Mouse (Mus musculus) thymus, adult 2 months (tissue): ENCODE data around the gene D2hgdh.

ENCODE experiments used
- CTCF ChIP-seq: fragments of 200-500 bp; IDR thresholded peaks from 2 replicates; pipeline ENCODE4 v1.5.1; 2012; ENCODE audit warnings: mild to moderate bottlenecking, control low read depth, low read length, moderate library complexity, borderline replicate concordance; ENCODE audit not compliant: control insufficient read depth, poor library complexity, insufficient read depth; ENCODE audit errors: extremely low read depth
- POLR2A ChIP-seq: fragments of 200-500 bp; IDR thresholded peaks from 2 replicates; pipeline ENCODE4 v1.6.1; 2012; ENCODE audit warnings: mild to moderate bottlenecking, low read length, control low read depth, moderate library complexity; ENCODE audit not compliant: control insufficient read depth, poor library complexity, insufficient read depth; ENCODE audit errors: extremely low read depth

- TF ChIP-seq CTCF, result no peak
- TF ChIP-seq POLR2A, result no peak
Measured at GRCm38 (mm10) chr1:93800670-93801503, 23.8 kb upstream of the D2hgdh start.
